Mouse (Mus musculus): Measurements from ENCODE around the gene Dock9.

The Dock9 gene

DNA sequence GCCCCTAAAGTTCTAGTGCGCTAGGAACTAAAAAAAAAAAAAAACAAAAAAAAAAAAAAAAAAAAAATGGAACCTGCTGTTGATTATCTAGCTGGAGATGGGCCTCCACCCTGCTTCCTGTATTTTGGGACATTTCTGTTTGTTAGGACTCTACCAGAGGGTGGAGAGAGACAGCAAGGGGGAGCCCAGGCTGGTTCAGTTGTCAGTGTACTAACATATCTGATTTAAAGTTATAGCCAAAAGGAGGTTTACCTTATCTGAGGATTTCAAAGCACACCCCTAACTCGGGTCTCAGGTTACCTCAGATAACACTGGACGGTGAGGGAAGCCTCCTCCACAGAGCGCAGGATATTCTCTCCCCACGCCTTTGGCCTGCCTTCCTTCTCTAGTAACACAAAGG is 4.0 kb downstream of the Dock9 start:
- DNase-seq (ENCODE audit: extremely low spot score, low read depth, low spot score) = no peak

DNA sequence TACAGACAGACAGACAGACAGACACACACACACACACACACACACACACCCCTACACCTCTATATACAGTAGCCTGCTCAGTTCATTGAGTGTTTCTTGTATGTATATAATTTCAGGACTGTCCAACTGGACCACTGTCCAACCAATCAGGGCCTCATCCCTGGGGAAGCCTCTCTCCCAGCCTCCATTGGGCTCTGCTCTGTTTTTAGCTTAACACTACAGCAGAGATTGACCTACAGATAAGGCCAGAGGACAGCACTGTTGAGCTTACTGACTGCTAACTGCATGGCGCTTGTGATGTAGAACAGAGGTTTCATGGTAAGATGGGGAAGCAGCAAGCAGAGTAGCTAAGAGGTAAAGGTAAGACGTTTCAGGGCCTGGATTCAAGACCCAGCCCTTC is 5.7 kb downstream of the Dock9 start:
- DNase-seq (ENCODE audit: extremely low spot score, low read depth, low spot score) = no peak

GRCm38 (mm10) chr14:121791112-121791511 is 6.5 kb downstream of the Dock9 start:
- no peak for DNase-seq (ENCODE audit: extremely low spot score, low read depth, low spot score)

GRCm38 (mm10) chr14:121789273-121789672 is 8.4 kb downstream of the Dock9 start:
- no peak for DNase-seq (ENCODE audit: extremely low spot score, low read depth, low spot score)

GRCm38 (mm10) chr14:121788451-121788850 is 9.2 kb downstream of the Dock9 start:
- no peak for DNase-seq (ENCODE audit: extremely low spot score, low read depth, low spot score)

DNA sequence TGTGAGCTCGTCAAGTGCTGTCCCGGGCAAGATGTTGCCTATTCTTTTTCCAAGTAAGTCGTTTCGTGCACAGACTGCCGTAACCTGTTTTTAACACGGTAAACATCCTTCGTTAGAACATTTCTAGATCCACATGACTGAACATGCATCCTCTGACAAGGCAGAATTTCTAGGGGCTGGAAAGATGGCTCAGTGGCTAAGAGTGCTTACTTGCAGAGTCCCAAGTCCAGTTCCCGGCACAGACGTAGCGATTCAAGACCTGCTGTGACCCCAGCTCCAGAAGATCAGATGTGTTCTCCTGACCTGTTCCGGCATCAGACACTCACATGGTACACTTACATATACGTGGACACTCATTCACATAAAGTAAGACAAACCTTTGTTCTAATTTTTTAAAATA is 10.2 kb downstream of the Dock9 start:
- no peak for DNase-seq (ENCODE audit: extremely low spot score, low read depth, low spot score)

DNA sequence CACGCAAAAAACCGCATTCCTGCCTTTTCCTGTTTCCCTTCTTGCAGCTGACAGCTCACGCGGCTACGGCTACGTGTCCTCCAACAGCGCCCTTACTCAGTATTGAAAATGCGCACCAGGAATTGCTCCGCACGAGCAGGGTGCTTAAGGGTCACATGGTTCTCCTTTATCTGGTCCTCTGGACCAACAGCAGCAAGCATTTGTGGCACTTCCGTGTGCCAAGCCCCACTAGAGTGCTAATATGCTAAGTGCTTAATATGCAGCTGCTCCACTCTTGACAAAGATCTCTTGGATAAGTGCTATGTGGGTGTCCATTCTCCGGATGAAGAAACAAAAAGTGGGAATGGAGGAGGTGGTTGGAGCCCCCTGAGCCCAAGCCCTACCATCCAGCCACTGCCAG is 10.7 kb downstream of the Dock9 start:
- no peak for DNase-seq (ENCODE audit: extremely low spot score, low read depth, low spot score)

DNA sequence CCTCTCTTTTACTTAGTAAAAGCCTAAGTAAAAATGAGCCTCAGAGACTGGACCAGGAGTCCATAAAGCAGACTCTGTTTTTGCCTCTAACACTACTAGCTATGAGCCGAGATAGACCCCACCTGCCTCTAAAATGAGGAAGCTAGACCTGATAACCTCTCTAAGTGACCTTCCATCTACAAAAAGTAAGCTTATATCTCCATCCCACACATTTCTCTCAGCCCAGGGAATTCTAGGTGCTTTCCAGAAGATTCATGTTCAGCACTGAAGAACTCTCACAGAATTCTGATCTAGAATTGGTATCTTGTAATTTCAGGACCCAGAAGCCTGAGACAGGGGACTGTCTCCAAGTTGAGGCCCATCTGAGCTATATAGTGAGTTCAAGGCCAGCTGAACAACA is 12.2 kb downstream of the Dock9 start:
- DNase-seq (ENCODE audit: extremely low spot score, low read depth, low spot score) = no peak

GRCm38 (mm10) chr14:121780942-121781531 is 16.6 kb downstream of the Dock9 start:
- no peak for DNase-seq (ENCODE audit: extremely low spot score, low read depth, low spot score)

- no peak for DNase-seq (ENCODE audit: extremely low spot score, low read depth, low spot score)
These were observed 17.3 kb downstream of the Dock9 start for GRCm38 (mm10) chr14:121780144-121780913.

DNA sequence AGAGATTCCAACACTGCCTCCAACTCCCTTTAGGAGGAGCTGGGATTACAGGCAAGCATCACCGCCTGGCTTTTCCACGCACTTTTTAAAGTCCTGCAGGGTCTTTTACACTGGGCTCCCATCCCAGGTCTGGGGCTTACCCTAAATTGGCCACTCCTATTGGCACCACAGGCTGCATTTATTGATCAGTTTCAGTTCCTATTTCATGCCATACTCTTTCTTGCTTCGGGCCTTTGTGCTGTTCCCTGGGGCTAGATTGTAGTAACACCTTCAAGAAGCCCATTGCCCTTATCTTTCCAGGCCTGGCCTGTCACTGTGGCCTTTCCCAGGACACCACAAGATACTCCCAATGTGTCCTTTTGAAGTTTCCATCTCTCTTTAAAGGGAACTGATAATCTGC is 18.0 kb downstream of the Dock9 start:
- no peak for DNase-seq (ENCODE audit: extremely low spot score, low read depth, low spot score)

DNA sequence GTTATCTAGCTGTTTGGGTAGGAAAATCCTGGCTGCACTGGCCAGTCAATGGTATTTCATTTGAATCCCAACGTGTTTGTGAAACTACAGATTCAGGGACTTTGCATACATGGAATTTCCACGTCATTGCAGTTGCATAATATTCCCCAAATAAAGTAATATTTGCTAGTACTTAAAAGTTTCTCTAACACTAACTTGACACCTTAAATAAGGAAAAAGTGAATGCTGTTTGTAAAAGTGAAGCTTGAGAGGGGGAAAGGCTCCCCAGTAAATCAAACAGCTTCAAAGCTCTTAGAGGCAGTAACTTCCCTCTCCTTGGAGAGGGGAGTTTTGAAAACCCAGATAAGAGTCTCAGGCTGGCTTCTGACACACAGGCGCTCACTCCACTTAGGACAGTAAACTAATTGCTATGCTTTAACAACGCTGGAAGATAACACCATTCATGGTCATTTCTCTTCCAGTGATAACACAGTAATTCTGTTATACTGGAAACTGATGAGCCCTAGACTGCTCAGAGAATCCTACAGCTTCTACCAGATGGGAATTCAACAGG is 20.3 kb downstream of the Dock9 start:
- no peak for DNase-seq (ENCODE audit: extremely low spot score, low read depth, low spot score)

- no peak for DNase-seq (ENCODE audit: extremely low spot score, low read depth, low spot score)
These were observed 20.9 kb downstream of the Dock9 start for GRCm38 (mm10) chr14:121776749-121777148.

DNA sequence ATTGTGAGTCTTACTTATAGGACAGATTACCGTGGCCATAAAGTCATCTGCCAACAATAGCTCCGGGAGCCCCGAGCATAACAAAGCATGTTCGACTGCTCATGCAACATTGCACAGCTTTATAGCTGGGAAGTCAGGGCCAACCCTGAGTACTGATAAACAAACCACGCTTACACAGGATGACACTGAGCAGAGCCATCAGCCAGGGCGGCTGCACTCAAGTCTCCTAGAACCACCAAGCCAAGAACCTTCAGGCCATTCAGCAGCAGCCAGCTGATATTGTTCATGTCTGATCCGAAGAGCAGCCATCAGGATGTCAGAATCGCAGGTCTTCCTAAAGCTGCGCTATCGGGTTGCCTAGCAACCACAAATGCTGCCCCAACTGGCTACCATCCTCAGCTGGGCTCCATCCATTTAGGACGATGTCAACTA is 35.6 kb downstream of the Dock9 start:
- no peak for DNase-seq (ENCODE audit: extremely low spot score, low read depth, low spot score)

GRCm38 (mm10) chr14:121760403-121760802 is 37.2 kb downstream of the Dock9 start:
- no peak for DNase-seq (ENCODE audit: extremely low spot score, low read depth, low spot score)

GRCm38 (mm10) chr14:121754110-121754509 is 43.5 kb downstream of the Dock9 start:
- no peak for DNase-seq (ENCODE audit: extremely low spot score, low read depth, low spot score)

DNA sequence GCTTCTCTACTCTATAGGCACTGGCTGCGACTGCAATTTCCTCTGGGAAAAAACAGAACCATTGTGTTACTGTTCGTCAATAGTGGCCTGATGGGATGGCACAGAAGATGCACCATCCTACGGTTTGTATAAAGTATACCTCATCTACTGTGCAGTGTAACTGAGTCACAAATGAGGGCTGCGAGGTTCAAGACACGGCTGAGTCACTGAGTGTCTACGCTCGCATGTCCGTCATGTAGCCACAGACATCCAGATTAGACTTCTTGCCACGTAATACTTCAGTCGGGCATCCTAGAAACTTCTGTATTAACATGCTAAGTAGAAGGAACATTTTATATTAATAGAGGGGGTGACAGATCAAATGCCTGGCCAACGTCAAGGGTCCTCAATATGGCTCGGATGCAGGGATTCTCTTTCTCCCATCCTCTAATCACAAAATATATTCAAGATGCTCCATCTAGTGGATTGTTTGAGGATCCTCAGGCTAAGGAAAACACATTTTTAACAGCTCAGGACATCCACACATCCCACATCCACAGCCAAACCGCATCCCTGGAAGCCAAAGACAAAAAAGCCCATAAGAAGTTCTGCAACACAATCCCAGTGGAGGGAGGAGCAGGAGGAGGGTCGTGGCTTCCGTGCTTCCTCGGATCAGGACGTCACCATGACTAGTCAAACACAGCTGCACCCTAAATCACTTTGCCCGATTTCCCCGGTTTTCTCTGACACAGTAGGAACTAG is 44.8 kb downstream of the Dock9 start:
- DNase-seq (ENCODE audit: extremely low spot score, low read depth, low spot score) = no peak

DNA sequence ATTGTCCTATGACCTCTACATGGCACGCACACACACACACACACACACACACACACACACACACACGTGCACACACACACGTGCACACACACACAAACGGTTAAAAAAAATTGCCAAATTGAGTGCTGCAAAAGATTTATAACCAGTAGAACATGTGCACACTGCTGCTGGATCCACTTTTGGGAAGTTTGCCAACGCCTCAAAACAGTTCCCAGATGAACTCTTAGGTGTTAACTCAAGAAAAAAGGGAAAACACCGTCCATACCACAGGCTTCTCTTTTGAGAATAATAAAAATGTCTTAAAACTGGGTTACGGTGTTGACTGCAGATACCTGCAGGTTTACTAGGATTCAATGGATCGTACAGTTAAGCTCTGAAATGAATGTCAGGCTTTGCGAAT is 48.0 kb downstream of the Dock9 start:
- DNase-seq (ENCODE audit: extremely low spot score, low read depth, low spot score) = no peak

DNA sequence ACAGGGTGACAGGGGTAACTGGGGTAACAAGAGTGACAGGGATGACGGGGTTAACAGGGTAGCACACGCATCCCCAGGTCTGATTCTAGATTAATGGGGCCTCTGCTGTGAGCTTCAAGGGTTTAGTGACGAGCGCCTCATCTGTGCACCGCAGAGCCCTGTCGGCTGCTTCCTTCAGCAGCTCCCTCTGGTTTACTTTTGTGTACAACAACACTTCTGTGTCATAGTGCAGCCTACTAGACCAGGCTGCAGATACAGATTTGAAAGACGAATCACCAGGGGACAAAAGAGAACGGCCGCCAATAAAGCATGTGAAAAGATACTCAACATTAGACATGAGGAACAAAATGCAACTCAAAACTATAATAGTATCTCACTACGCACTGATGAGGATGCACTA is 48.6 kb downstream of the Dock9 start:
- no peak for DNase-seq (ENCODE audit: extremely low spot score, low read depth, low spot score)

DNA sequence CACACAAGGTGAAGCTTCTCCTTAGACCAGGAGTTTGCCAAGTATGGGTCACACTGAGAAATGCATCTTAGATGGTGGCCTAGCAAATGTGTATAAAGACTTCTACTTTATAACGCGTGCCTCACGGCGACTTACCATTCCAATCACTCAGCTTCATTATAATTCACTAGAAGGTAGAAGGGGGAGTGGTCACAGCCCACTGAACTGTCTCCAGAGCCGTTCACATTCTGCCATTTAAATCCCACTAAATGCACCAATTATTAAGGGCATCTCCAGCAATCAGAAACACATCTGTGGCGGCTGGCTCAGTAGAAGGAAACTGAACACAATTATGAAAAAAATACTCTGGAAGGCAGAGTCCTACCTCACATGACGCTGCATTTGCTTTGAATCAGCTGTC is 50.3 kb downstream of the Dock9 start:
- no peak for DNase-seq (ENCODE audit: extremely low spot score, low read depth, low spot score)

DNA sequence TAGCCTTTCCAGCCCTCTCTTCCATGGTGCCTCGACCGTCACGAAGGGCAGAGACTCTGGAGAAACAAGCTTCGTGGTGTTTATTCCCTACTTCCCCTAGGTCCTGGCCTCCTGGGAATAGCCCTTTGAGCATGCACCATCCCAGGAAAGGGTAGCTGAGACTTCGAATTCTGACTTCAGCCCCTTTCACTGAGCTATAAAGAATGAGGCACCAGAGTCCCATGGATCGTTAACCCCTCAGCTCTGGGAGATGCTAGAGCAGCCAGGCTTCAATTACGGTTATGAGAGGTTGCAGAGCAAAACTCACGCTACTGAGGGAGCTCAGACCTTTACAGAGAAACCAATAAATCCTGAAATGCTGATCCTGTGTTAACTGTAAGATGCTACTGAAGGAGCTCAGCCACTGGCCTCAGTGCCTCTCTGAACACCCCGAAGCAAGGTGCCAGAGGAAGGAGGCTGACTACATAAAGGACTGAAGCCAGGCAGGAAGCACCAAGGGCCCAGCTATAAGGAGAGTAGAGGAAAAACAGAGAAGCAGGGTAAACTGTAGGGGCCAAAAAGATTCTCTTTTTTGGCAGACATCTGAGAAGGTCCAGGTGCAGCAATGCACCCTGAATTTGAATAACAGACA is 53.7 kb downstream of the Dock9 start:
- DNase-seq (ENCODE audit: extremely low spot score, low read depth, low spot score) = no peak
